Mouse (Mus musculus) intestine, embryonic 15.5 days (tissue): ENCODE measurements around the gene Numbl. TPM values are rescaled to one million over a fixed set of nuclear protein-coding genes. Genes with fewer than 3 reads are reported as not detected.

ENCODE experiments used
- ATAC-seq: fragments of 200-750 bp; cut with Nextera tagmentation; 2 replicates; pipeline ENCODE4 v1.8.0; 2017; ENCODE audit warnings: moderate TSS enrichment, moderate library complexity
- H3K27ac ChIP-seq: fragments of 300-500 bp; sonication (generic); 2 replicates; pipeline ENCODE4 v1.5.1; 2015; ENCODE audit warnings: mild to moderate bottlenecking, inconsistent platforms
- H3K27me3 ChIP-seq: fragments of 300-500 bp; sonication (generic); replicated peaks from 2 replicates; pipeline ENCODE4 v1.6.1; 2015; ENCODE audit warnings: inconsistent platforms
- H3K36me3 ChIP-seq: fragments of 300-500 bp; sonication (generic); 2 replicates; pipeline ENCODE4 v1.6.1; 2015; ENCODE audit warnings: inconsistent platforms
- H3K4me1 ChIP-seq: fragments of 300-500 bp; sonication (generic); replicated peaks from 2 replicates; pipeline ENCODE4 v1.6.1; 2015; ENCODE audit warnings: inconsistent platforms
- H3K4me2 ChIP-seq: fragments of 300-500 bp; sonication (generic); replicated peaks from 2 replicates; pipeline ENCODE4 v1.6.1; 2015; ENCODE audit warnings: mild to moderate bottlenecking, inconsistent platforms
- H3K4me3 ChIP-seq: fragments of 300-500 bp; sonication (generic); replicated peaks from 2 replicates; pipeline ENCODE4 v1.5.1; 2015; ENCODE audit warnings: inconsistent platforms
- H3K9ac ChIP-seq: fragments of 300-500 bp; sonication (generic); 2 replicates; pipeline ENCODE4 v1.6.1; 2015; ENCODE audit warnings: inconsistent platforms
- H3K9me3 ChIP-seq: fragments of 300-500 bp; sonication (generic); 2 replicates; pipeline ENCODE4 v1.6.1; 2016; ENCODE audit warnings: inconsistent platforms
- WGBS: fragments of 180-500 bp; shearing (Covaris S2); methylation state at CpG from one replicate; pipeline ENCODE4 v1.1.7; 2015; 5-methylcytosine and 5-hydroxymethylcytosine counted together
- polyA plus RNA-seq: library from polyadenylated mRNA; unstranded; fragments of >200 nt; fragmentation: Nextera tagmentation; extraction: Ambion mirVana; gene quantifications from 2 replicates; pipeline ENCODE4 v1.2.1, GENCODE M21; 2015

Numbl gene
- polyA plus RNA-seq, 1 experiment from 2014 or later, result 16.5 TPM

- H3K9ac ChIP-seq, result no peak overlapping the region
- H3K4me1 ChIP-seq, result peaks cover 7% of the 10 kb centered on the region
- H3K9me3 ChIP-seq, result no peaks in the 10 kb centered on the region
- no peak overlapping the region for H3K4me3 ChIP-seq
- no peak overlapping the region for H3K27ac ChIP-seq
- no peak for ATAC-seq
- H3K27me3 ChIP-seq, result no peaks in the 10 kb centered on the region
- H3K36me3 ChIP-seq, result peaks cover 12% of the 10 kb centered on the region; the same call in 1 of the 2 replicates
- 94% methylated on average over 3 of the region's 3 CpGs for WGBS
- H3K4me2 ChIP-seq, result no peak overlapping the region
Measured at GRCm38 (mm10) chr7:27277191-27277590, 19.0 kb downstream of the Numbl start.

DNA sequence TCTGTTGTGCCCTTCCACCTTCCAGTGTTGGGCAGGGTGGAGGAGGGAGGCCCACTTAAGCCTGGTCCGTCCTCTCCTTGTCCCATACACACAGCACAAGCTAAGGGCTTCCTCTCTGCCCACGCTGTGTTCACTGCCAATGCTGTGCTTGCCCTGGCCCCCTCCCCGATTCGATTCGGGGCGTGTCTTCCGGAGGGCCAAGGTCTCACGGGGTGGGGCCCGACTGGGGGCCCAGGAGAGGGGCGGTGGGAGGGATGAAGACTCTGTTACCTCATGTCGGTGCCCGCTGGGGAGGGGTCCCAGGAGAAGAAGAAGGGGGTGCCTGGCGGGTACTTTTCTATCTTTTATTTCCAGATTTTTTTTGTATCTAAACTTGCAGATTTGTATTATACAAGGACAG lies 23.5 kb downstream of the Numbl start:
- H3K27ac ChIP-seq, result peak overlapping the region; percentile 34; the same call in 1 of the 2 replicates
- no peak overlapping the region; the same call in 1 of the 2 replicates for H3K4me2 ChIP-seq
- peak; percentile 65 for ATAC-seq
- no peak overlapping the region for H3K4me3 ChIP-seq
- peaks cover under 1% of the 10 kb centered on the region; the same call in 1 of the 2 replicates for H3K36me3 ChIP-seq
- no peak overlapping the region for H3K9ac ChIP-seq
- 51% methylated on average over 13 of the region's 13 CpGs for WGBS
- no peaks in the 10 kb centered on the region for H3K27me3 ChIP-seq
- no peaks in the 10 kb centered on the region for H3K9me3 ChIP-seq
- peaks cover 14% of the 10 kb centered on the region for H3K4me1 ChIP-seq

- WGBS, result 58% methylated on average over 4 of the region's 4 CpGs
- no peaks in the 10 kb centered on the region for H3K36me3 ChIP-seq
- H3K4me2 ChIP-seq, result no peak overlapping the region
- no peaks in the 10 kb centered on the region for H3K27me3 ChIP-seq
- peaks cover 14% of the 10 kb centered on the region for H3K4me1 ChIP-seq
- no peak overlapping the region for H3K4me3 ChIP-seq
- no peaks in the 10 kb centered on the region for H3K9me3 ChIP-seq
- ATAC-seq, result peak; percentile 60
- peak overlapping the region; percentile 34; the same call in 1 of the 2 replicates for H3K27ac ChIP-seq
- H3K9ac ChIP-seq, result no peak overlapping the region
Measured at GRCm38 (mm10) chr7:27282225-27282624, 24.0 kb downstream of the Numbl start.

DNA sequence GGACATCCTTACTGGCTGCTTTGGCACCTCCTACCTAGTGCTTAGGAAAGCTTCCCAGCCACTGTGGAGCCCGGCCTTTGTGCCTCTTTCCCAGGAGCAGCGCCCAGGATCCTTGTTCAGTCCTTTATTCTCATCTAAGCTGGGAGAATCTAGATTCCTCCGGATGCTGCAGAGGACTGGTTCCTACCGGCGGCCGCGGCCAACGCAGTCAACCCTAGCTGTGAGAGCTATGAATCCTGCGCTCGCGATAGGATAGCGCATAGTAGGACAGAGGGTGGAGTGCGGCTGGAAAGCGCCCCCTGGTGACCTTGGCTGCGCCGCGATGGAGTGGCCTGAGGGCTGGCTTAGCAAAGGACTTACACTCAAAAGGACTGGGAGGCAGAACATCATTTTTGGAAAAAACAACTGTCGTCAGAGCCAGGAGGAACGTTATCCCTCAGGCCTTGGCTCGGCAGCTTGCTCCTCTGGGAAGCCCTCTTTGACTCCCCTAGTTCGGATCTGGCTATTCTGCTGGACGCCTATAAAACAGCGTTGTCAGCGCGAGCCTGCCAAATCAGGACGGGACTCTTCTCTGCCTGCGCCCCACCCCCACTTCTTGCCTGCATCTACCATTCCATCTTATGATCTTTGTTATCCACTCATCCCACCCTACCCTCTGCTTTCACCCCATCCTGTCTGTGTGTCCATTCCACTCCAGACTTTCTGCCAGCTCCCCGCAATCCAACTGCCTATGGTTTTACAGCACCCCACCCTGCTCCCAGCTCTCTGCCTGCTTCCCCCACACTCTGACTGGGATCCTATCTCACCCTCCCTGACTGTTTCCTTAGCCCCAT lies 26.8 kb downstream of the Numbl start:
- ATAC-seq, result peak; percentile 26
- Histone ChIP-seq H3K4me1 (peaks cover 14% of the 10 kb centered on the region), H3K27me3 (no peaks in the 10 kb centered on the region), H3K9me3 (no peaks in the 10 kb centered on the region), H3K9ac (no peak overlapping the region), H3K36me3 (no peaks in the 10 kb centered on the region), H3K4me3 (no peak overlapping the region), H3K4me2 (peak overlapping the region; percentile 38), H3K27ac (peak overlapping the region; percentile 44; the same call in 1 of the 2 replicates)
- WGBS, result 4% methylated on average over 28 of the region's 28 CpGs

DNA sequence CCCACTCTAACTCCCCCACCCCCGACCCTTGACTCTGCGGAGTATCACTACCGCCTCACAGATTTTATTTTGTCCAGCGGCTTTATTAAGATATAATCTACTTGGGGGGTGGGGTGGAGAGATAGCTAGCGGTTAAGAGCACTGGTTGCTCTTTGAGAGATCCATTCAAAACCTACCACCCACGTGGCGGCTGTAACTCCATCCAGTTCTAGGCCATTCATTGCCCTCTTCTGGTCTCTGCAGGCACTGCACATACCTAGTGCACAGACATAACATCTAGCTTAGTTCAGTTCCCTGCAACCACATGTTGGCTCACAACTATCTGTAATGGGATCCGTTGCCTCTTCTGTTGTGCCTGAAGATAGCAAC lies 27.4 kb downstream of the Numbl start:
- peak; percentile 48 for ATAC-seq
- 7% methylated on average over 8 of the region's 8 CpGs for WGBS
- no peaks in the 10 kb centered on the region for H3K9me3 ChIP-seq
- H3K9ac ChIP-seq, result no peak overlapping the region
- H3K36me3 ChIP-seq, result no peaks in the 10 kb centered on the region
- H3K4me2 ChIP-seq, result peak overlapping the region; percentile 38
- peaks cover 14% of the 10 kb centered on the region for H3K4me1 ChIP-seq
- no peaks in the 10 kb centered on the region for H3K27me3 ChIP-seq
- no peak overlapping the region for H3K27ac ChIP-seq
- H3K4me3 ChIP-seq, result no peak overlapping the region

GRCm38 (mm10) chr7:27288732-27289131 lies 30.5 kb downstream of the Numbl start:
- H3K27ac ChIP-seq, result no peak overlapping the region
- peaks cover 13% of the 10 kb centered on the region for H3K4me1 ChIP-seq
- H3K4me2 ChIP-seq, result no peak overlapping the region
- H3K9ac ChIP-seq, result no peak overlapping the region
- H3K4me3 ChIP-seq, result no peak overlapping the region
- H3K9me3 ChIP-seq, result no peaks in the 10 kb centered on the region
- H3K36me3 ChIP-seq, result no peaks in the 10 kb centered on the region
- H3K27me3 ChIP-seq, result no peaks in the 10 kb centered on the region
- ATAC-seq, result no peak
- WGBS, result 90% methylated on average over 7 of the region's 7 CpGs

- no peak overlapping the region for H3K27ac ChIP-seq
- H3K9ac ChIP-seq, result no peak overlapping the region
- no peak for ATAC-seq
- no peak overlapping the region for H3K4me2 ChIP-seq
- H3K4me3 ChIP-seq, result no peak overlapping the region
- 65% methylated on average over 2 of the region's 2 CpGs for whole genome bisulfite sequencing
- H3K27me3 ChIP-seq, result no peaks in the 10 kb centered on the region
- no peaks in the 10 kb centered on the region for H3K36me3 ChIP-seq
- H3K9me3 ChIP-seq, result no peaks in the 10 kb centered on the region
- H3K4me1 ChIP-seq, result 0 out of 2 replicates have a peak, but pooled peaks cover 4% of the 10 kb centered on the region
Measured at GRCm38 (mm10) chr7:27290555-27290954, 32.3 kb downstream of the Numbl start.

DNA sequence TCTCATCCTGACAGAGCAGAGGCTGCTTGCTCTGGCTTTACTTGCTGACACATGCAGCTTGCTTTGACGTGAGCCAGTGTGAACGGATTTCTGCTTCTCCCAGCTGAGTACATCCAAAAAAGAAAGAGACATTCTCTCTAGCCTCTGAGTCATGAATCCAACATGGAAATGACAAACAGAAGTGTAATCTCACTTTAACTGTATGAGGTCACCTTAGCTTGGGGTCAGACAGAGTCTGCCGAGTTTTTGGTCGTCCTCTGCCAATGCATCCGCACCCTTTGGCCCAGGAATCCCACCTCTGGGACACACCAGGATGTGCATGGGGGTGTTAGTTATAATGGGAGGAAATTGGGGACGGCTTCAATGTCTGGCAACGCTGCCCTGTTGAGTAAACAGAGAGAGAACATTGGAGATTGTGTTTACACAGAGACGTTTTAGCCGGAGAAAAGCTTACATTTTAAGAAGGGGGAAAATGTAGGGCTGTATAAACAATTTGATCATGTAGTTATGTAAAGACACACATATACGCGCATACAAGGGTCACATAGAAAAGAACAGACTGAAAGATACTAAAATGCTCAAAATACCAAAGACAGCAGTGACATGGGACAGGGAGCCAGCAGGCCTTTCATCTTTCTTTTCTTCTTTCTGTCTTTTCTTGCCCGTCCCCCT lies 33.7 kb downstream of the Numbl start:
- 17% methylated on average over 12 of the region's 12 CpGs for WGBS
- no peak overlapping the region; the same call in 1 of the 2 replicates for H3K4me3 ChIP-seq

GRCm38 (mm10) chr7:27295956-27296355 lies 37.7 kb downstream of the Numbl start:
- 69% methylated on average over 4 of the region's 4 CpGs for WGBS
- H3K4me2 ChIP-seq, result no peak overlapping the region
- no peak for ATAC-seq
- H3K36me3 ChIP-seq, result no peaks in the 10 kb centered on the region
- H3K9me3 ChIP-seq, result no peaks in the 10 kb centered on the region
- no peaks in the 10 kb centered on the region for H3K27me3 ChIP-seq
- H3K4me3 ChIP-seq, result no peak overlapping the region
- H3K9ac ChIP-seq, result no peak overlapping the region
- H3K4me1 ChIP-seq, result 0 out of 2 replicates have a peak, but pooled peaks cover 10% of the 10 kb centered on the region
- H3K27ac ChIP-seq, result no peak overlapping the region

More for the DNA sequence above, 33.7 kb downstream of the Numbl start:
- H3K27me3 ChIP-seq, result no peaks in the 10 kb centered on the region
- no peaks in the 10 kb centered on the region for H3K9me3 ChIP-seq
- peak overlapping the region; percentile 91 for H3K27ac ChIP-seq
- no peak overlapping the region for H3K9ac ChIP-seq
- no peaks in the 10 kb centered on the region for H3K36me3 ChIP-seq
- H3K4me2 ChIP-seq, result peak overlapping the region; percentile 29
- ATAC-seq, result peak; percentile 75
- 0 out of 2 replicates have a peak, but pooled peaks cover 4% of the 10 kb centered on the region for H3K4me1 ChIP-seq

DNA sequence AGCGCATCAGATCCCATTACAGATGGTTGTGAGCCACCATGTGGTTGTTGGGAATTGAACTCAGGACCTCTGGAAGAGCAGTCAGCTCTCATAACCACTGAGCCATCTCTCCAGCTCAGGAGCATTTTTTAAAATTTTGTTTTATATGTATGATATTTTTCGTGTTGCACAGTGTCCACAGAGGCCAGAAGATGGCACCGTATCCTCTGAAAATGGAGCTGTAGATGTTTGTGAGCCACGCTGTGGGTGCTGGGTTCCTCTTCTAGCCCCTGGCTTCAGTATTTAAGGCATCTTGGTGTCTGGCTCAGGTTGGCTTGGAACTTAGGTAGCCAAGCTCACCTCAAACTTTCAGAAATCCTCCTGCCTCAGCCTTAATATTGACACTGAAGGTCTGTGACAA lies 38.3 kb downstream of the Numbl start:
- ATAC-seq, result no peak
- no peaks in the 10 kb centered on the region for H3K9me3 ChIP-seq
- no peaks in the 10 kb centered on the region for H3K36me3 ChIP-seq
- no peak overlapping the region for H3K27ac ChIP-seq
- no peak overlapping the region for H3K4me2 ChIP-seq
- no peak overlapping the region for H3K9ac ChIP-seq
- H3K27me3 ChIP-seq, result no peaks in the 10 kb centered on the region
- H3K4me3 ChIP-seq, result no peak overlapping the region
- WGBS, result 92% methylated on average over 4 of the region's 4 CpGs
- H3K4me1 ChIP-seq, result 0 out of 2 replicates have a peak, but pooled peaks cover 7% of the 10 kb centered on the region

DNA sequence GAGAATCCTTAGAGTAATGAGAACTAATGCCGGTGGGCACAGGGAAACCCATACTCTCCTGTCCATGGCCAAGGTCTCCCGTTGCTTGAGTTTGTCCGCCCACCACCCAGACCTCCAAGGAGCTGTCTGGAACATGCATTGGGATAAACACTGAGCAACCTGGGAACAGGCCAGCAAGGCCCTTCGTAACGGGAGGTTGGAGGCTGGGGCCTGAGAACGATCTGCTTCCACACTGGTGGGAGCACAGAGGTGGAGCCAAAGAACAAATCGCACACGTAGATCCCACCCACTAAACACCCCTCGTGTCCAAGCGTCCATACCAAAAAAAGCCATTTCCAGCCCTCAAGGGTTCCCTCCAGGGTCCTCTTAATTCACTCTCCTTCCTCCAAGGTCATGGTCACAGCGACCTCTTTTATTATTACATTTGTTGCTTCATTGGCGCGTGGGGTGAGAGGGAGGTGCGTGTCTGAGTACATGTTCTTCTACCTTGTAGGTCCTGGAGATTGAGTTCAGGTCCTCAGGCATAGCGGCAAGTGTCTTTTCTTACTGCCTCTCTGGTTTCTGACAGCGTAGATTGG lies 39.9 kb downstream of the Numbl start:
- Histone ChIP-seq H3K27ac (0 out of 2 replicates have a peak overlapping the region, but pooled peaks have one; percentile 10), H3K9me3 (no peaks in the 10 kb centered on the region), H3K36me3 (no peaks in the 10 kb centered on the region), H3K27me3 (no peaks in the 10 kb centered on the region), H3K4me3 (no peak overlapping the region), H3K9ac (no peak overlapping the region), H3K4me1 (0 out of 2 replicates have a peak, but pooled peaks cover 10% of the 10 kb centered on the region), H3K4me2 (no peak overlapping the region)
- WGBS, result 68% methylated on average over 16 of the region's 16 CpGs
- ATAC-seq, result peak; percentile 18; the same call in 1 of the 2 replicates

GRCm38 (mm10) chr7:27298816-27299215 lies 40.6 kb downstream of the Numbl start:
- H3K4me3 ChIP-seq, result no peak overlapping the region
- no peak overlapping the region for H3K9ac ChIP-seq
- no peaks in the 10 kb centered on the region for H3K9me3 ChIP-seq
- WGBS, result 82% methylated on average over 6 of the region's 6 CpGs
- H3K4me1 ChIP-seq, result 0 out of 2 replicates have a peak, but pooled peaks cover 10% of the 10 kb centered on the region
- no peak for ATAC-seq
- no peak overlapping the region for H3K4me2 ChIP-seq
- no peaks in the 10 kb centered on the region for H3K36me3 ChIP-seq
- no peak overlapping the region for H3K27ac ChIP-seq
- H3K27me3 ChIP-seq, result no peaks in the 10 kb centered on the region
